Mouse (Mus musculus) heart, adult 9 months (tissue): ENCODE measurements around the gene Poc1a.

Experiments
- DNase-seq, 2 experiments: peaks; one replicate each; pipeline ENCODE4 v3.0.0; 2022; ENCODE audit warnings: low spot score in 2 of 2

Poc1a gene

DNA sequence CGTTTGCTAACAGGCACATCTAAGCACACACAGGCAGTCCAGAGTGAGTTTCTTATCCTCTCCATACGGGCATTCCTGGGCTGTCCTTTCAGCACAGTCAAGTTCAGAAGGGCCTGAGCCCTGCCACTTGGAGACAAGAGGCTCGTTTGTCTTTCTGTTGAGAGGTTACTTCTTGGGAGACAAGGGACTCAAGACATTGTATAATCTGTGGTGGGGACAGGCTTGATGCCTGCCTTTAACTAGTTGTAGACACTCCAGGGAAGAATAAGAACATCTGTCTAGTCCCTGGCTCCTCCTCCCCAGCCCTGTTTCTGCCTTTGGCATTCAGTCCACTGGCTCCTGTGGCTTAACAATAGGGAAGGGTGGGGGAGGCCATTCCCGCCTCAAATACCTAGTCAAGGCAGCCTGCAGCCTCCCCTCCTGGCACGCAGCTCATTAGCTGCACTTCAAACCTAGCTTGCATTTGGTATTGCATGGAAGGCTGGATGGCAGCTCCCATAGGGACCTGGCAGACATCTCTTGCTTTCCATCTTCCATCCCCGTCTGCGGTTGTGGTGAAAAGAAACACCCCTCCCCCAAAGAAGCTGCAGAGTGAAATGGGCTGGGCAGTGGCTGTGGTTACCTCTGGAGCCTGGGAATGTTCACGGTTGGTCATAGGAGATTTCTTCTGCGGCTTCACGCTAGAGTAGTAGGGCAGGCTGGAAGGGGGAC lies 57.8 kb downstream of the Poc1a start:
- no peak for DNase-seq

DNA sequence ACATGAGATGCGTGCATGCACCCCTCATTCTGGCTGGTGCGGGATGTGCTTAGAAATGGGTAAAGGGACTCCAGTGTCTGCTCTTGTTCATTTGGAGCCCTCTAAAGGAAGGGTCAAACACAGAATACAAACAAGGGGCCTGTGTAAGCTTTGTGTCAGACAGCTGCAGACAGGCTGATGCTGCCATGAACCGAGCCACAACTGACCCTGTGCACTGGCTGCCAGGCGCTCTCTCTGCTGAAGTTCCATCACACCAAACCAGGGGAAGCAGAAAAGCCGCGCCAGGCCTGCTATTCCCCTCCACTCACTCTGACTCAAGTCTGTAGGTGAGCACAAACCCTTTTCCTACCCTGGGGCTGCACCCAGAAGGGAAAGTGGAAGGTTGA lies 58.3 kb downstream of the Poc1a start:
- DNase-seq: no peak

DNA sequence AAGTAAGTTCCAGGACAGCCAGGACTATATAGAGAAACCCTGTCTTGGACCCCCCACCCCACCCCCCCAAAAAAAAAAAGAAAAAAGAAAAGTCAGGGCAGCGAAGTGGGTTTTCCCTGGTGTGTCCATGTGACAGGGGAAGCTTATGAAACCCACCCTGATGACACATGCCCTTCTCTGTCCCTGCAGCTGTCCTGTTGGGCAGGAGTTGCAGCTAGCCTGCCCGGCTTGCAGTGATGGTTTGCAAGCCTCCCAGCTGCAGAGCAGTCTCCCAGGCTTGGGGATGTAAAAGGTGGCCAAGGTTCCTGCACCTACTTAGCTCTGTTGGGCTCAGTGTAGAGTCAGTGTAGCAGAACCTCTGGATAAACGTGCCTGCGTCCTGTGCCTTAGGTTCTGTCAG lies 58.9 kb downstream of the Poc1a start:
- DNase-seq: no peak

- DNase-seq: no peak
These were observed 59.8 kb downstream of the Poc1a start for GRCm38 (mm10) chr9:106340501-106341312.

- DNase-seq: no peak
These were observed 60.4 kb downstream of the Poc1a start for GRCm38 (mm10) chr9:106341313-106341686.

DNA sequence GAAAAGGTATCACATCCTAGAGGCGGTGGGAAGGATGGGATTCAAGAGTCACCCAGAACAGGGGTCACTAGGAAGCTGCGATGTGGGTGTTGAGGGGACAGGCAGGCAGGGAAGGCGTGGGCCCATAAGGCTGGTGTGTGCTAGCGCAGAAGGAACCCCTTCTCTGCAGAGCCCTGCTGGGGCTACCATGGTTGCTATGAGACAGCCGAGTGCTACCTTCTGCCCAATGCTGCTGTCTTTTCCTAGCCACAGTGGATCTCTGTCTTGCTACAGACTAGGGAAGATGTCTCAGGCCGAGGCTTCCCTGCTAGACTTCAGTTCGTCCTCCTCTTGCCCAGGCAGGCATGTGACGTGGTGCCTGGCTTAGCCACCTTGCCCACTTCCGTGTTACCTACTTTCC lies 61.7 kb downstream of the Poc1a start:
- no peak for DNase-seq

DNA sequence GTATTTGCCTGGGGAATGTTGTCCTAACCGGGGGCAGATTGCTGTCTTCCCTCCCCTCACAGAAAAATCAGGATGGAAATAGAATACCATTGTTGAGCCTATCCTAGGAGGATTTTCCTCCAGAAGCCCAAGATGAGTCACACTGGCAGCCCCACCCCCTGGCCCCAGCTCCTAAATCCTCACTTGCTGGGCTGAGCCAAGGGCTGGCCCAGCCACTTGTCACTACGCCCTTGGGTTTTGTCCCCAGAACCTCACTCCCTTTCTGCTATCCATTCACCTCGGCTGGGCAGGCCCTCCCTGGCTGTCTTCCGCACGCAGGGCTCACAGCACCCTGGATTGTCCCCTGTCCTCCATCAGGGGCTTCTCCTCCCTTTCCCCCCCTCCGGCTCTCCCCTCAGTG lies 64.3 kb downstream of the Poc1a start:
- peak; percentile 82 to 86 for DNase-seq

DNA sequence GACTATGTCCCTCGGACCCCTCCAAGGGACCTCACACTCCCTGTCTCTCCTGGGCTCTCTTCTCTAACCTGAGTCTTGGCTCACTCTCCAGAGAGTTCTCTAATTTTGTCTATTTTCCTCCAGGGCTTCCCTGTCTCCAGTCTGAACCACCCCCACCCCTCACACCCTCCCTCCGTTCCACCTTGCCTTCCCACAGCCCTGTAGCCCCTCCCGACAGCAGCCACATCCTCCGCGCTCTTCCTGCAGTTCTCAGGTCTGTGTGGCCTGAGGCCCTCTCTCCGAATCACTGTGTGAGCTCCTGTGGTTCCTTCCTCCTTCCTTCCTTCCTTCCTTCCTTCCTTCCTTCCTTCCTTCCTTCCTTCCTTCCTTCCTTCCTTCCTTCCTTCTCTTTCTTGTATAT lies 64.8 kb downstream of the Poc1a start:
- DNase-seq: no peak

GRCm38 (mm10) chr9:106348281-106348680 lies 67.4 kb downstream of the Poc1a start:
- DNase-seq: no peak

GRCm38 (mm10) chr9:106349075-106349474 lies 68.2 kb downstream of the Poc1a start:
- DNase-seq: peak; percentile 36 to 44

- DNase-seq: no peak
These were observed 70.3 kb downstream of the Poc1a start for GRCm38 (mm10) chr9:106351178-106351577.

DNA sequence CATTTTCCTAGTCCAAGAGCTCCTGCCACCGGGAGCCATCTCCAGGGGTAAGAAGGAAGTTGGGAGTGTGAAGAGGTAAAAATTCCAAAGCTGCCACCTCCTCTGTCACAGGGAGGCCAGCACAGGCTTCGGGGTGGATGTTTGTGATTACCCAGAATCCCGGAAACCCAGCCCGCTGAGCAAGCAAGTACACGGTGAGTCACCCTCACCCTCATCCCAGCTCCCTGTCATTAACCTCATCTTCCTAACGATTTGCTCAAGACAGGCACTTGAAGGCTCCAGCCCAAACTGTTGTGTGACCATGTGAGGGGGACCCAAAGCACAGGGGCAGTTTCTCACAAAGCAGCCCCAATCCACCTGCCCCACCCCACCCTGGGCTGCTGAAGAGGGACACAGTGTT lies 72.9 kb downstream of the Poc1a start:
- DNase-seq: no peak

- no peak for DNase-seq
These were observed 73.9 kb downstream of the Poc1a start for GRCm38 (mm10) chr9:106354810-106355209.

GRCm38 (mm10) chr9:106355217-106355974 lies 74.5 kb downstream of the Poc1a start:
- DNase-seq: no peak

GRCm38 (mm10) chr9:106355975-106356286 lies 75.1 kb downstream of the Poc1a start:
- no peak for DNase-seq

- DNase-seq: no peak
These were observed 75.5 kb downstream of the Poc1a start for GRCm38 (mm10) chr9:106356323-106356844.

DNA sequence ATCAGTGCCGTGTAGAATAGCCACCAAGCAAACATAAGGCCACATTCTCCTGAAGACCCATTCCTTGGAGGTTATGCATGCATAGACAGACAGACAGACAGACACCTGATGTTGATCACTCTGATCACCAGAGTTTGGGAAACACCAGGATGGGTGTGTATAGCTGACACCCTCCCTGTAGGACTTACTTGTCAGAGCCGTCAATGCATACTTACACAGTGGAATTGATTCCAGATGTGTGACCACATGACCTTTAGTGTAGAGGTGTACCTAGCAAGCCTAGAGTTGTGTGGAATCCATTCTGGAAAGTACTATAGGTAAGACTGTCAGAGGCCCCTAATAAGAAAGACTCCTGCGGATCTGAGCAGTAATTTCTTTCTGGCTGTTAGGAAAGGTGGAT lies 76.3 kb downstream of the Poc1a start:
- DNase-seq: no peak

DNA sequence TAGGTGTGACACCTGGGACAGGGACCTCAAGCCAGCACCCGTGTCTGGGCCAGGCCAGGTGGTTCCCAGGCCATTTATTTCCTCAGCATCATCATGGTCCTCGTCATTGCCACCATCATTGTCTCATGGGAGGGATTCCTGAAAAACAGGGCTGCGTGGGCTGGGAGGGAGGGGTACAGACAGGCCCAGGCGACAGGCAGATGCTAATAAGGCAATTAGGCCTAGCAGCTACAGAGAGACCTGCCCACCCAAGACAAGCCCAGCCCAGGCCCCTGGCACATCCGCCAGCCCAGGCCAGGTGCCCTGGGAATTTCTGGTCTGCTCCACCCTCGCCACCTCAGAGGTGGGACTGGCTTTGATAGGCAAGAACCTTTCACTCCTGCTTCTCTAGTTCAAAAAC lies 78.4 kb downstream of the Poc1a start:
- no peak for DNase-seq

- no peak for DNase-seq
These were observed 80.3 kb downstream of the Poc1a start for GRCm38 (mm10) chr9:106361140-106361539.

- DNase-seq: no peak
These were observed 84.5 kb downstream of the Poc1a start for GRCm38 (mm10) chr9:106365333-106365732.

- no peak for DNase-seq
These were observed 85.3 kb downstream of the Poc1a start for GRCm38 (mm10) chr9:106366188-106366587.

- DNase-seq: no peak
These were observed 86.1 kb downstream of the Poc1a start for GRCm38 (mm10) chr9:106367001-106367400.
